Mouse (Mus musculus): ENCODE results near the gene Hspa2. TPM values are rescaled to one million over a fixed set of nuclear protein-coding genes. Genes with fewer than 3 reads are reported as not detected.

The Hspa2 gene
- polyA plus RNA-seq, 1 experiment from 2014 or later = 5.2 TPM

DNA sequence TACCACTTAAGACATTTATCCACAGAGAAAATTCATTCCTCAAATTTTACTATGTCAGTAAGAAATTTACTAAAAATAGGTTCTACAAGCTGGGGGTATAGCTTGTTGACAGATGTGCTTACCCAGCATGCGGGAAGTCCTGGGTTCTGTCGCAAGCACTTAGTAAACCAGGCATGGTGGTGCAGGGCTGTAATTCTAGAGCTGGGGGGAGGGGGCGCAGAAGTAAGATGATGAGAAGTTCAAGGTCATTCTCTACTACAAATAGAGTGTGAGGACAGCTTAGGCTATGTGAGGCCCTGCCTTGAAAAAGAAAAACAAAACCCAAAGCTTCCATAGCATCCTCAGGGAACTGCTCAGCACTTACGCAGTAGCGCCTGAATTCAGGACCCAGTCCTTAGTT, 25.4 kb upstream of the Hspa2 start:
- no peak overlapping the region for H3K9ac ChIP-seq (replicated peaks)
- H3K27ac ChIP-seq = no peak overlapping the region
- no peak overlapping the region for H3K4me2 ChIP-seq
- no peak overlapping the region for H3K4me3 ChIP-seq (replicated peaks)
- H3K9me3 ChIP-seq = no peaks in the 10 kb centered on the region
- H3K36me3 ChIP-seq = 0 out of 2 replicates have a peak, but pooled peaks cover 4% of the 10 kb centered on the region
- H3K27me3 ChIP-seq = no peaks in the 10 kb centered on the region
- ATAC-seq (ENCODE audit: insufficient number of reproducible peaks, insufficient read depth, low FRiP score, low TSS enrichment, low read depth) = no peak
- peaks cover 13% of the 10 kb centered on the region for H3K4me1 ChIP-seq (replicated peaks)
- WGBS = 82% methylated on average over 5 of the region's 5 CpGs

DNA sequence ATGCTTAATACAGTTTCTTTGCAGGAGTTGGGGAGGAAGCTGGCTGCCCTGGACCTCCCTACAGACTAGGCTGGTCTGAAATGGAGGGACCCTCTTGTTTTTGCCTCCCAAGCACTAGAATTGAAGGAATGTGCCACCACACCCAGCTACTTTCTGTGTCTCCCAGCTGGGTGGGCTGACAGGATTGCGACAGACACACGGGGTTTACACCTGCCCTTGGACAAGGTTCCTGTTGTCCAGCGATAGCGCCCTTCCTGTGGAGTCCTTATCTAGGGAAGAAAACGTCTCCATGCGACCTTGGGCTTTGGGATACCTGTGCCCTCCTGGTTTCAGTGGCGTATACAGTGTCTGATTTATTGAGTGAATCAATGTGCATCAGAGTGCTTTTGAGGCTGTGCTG, 23.8 kb upstream of the Hspa2 start:
- H3K4me1 ChIP-seq (replicated peaks) = 0 out of 2 replicates have a peak, but pooled peaks cover 2% of the 10 kb centered on the region
- WGBS = 88% methylated on average over 7 of the region's 7 CpGs
- no peak for ATAC-seq (ENCODE audit: insufficient number of reproducible peaks, insufficient read depth, low FRiP score, low TSS enrichment, low read depth)
- H3K4me3 ChIP-seq (replicated peaks) = no peak overlapping the region
- no peak overlapping the region for H3K4me2 ChIP-seq
- peaks cover 13% of the 10 kb centered on the region for H3K36me3 ChIP-seq
- H3K27me3 ChIP-seq = no peaks in the 10 kb centered on the region
- no peaks in the 10 kb centered on the region for H3K9me3 ChIP-seq
- H3K9ac ChIP-seq (replicated peaks) = no peak overlapping the region
- H3K27ac ChIP-seq = no peak overlapping the region

GRCm38 (mm10) chr12:76385342-76385741, 18.6 kb upstream of the Hspa2 start:
- H3K4me1 ChIP-seq (replicated peaks) = no peaks in the 10 kb centered on the region
- 94% methylated on average over 8 of the region's 8 CpGs for WGBS
- H3K4me3 ChIP-seq (replicated peaks) = no peak overlapping the region
- no peaks in the 10 kb centered on the region for H3K27me3 ChIP-seq
- H3K36me3 ChIP-seq = peaks cover 50% of the 10 kb centered on the region
- no peak overlapping the region for H3K4me2 ChIP-seq
- no peak for ATAC-seq (ENCODE audit: insufficient number of reproducible peaks, insufficient read depth, low FRiP score, low TSS enrichment, low read depth)
- H3K9me3 ChIP-seq = no peaks in the 10 kb centered on the region
- H3K27ac ChIP-seq = no peak overlapping the region
- no peak overlapping the region for H3K9ac ChIP-seq (replicated peaks)

DNA sequence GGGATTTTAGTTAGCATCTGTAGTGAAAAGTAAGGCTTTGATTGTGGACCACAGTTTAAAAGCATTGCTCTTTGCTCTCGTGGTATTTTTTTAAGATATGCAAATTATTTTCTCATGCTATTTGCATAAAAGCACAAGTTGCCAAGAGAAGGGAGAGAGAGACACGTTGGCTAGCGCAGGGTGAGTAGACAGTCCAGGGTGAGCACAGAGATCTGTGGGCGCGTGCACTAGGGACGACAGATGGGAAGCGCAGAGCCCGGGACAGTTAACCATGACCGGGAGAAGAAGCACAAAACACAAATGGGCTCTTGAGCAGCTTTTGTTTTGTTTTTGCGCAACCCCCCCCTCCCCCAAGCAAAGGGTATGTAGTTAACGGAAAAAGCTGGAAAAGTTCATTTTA, 15.2 kb upstream of the Hspa2 start:
- Histone ChIP-seq H3K9me3 (no peaks in the 10 kb centered on the region), H3K36me3 (peaks cover 53% of the 10 kb centered on the region), H3K4me1 (replicated peaks) (no peaks in the 10 kb centered on the region), H3K4me2 (no peak overlapping the region), H3K27ac (no peak overlapping the region), H3K9ac (replicated peaks) (no peak overlapping the region), H3K4me3 (replicated peaks) (no peak overlapping the region), H3K27me3 (no peaks in the 10 kb centered on the region)
- no peak for ATAC-seq (ENCODE audit: insufficient number of reproducible peaks, insufficient read depth, low FRiP score, low TSS enrichment, low read depth)
- WGBS = 90% methylated on average over 11 of the region's 11 CpGs

DNA sequence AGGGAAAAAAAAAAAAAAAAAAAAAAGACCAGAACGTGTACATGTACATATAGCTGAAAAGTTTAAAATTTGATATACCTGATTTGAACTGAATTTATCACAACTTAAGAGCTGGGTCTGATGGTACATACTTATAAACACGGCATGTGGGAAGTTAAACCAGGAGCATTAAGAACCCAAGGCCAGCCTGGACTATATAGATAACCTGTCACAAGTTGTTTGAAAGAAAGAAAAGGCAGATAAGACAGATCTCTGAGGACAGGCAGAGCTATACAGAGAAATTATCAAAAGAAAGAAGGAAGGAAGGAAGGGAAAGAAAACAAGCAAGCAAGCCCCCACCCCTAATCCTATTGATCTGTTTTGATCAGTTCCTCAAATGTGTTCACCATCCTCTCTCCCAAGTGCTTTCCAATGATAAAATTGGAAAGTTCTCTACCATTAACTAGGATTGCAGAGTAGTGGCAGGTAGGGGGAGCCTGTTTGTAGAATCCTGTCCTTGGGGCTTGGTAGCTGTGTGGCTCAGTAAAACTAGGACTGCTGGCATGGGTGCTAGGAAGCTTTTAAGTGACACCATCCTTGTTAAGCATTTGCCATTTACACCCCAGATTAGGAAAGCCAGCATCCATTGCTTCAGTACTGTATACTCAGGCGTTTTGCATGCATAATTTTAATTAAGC, 12.2 kb upstream of the Hspa2 start:
- Histone ChIP-seq H3K4me3 (replicated peaks) (no peak overlapping the region), H3K9me3 (no peaks in the 10 kb centered on the region), H3K9ac (replicated peaks) (no peak overlapping the region), H3K4me1 (replicated peaks) (no peaks in the 10 kb centered on the region), H3K27ac (no peak overlapping the region), H3K27me3 (no peaks in the 10 kb centered on the region), H3K4me2 (no peak overlapping the region), H3K36me3 (peaks cover 29% of the 10 kb centered on the region)
- no peak for ATAC-seq (ENCODE audit: insufficient number of reproducible peaks, insufficient read depth, low FRiP score, low TSS enrichment, low read depth)
- WGBS = 74% methylated on average over 3 of the region's 3 CpGs

- 80% methylated on average over 5 of the region's 5 CpGs for WGBS
- H3K4me1 ChIP-seq (replicated peaks) = no peaks in the 10 kb centered on the region
- ATAC-seq (ENCODE audit: insufficient number of reproducible peaks, insufficient read depth, low FRiP score, low TSS enrichment, low read depth) = no peak
Measured at GRCm38 (mm10) chr12:76392979-76393378, 11.0 kb upstream of the Hspa2 start.

GRCm38 (mm10) chr12:76397281-76397680, 6.7 kb upstream of the Hspa2 start:
- H3K4me2 ChIP-seq = no peak overlapping the region
- no peak overlapping the region for H3K4me3 ChIP-seq (replicated peaks)
- peaks cover 3% of the 10 kb centered on the region for H3K27me3 ChIP-seq
- no peak overlapping the region for H3K27ac ChIP-seq
- H3K9ac ChIP-seq (replicated peaks) = no peak overlapping the region
- 88% methylated on average over 5 of the region's 5 CpGs for WGBS
- no peaks in the 10 kb centered on the region for H3K36me3 ChIP-seq
- H3K4me1 ChIP-seq (replicated peaks) = no peaks in the 10 kb centered on the region
- H3K9me3 ChIP-seq = no peaks in the 10 kb centered on the region
- ATAC-seq (ENCODE audit: insufficient number of reproducible peaks, insufficient read depth, low FRiP score, low TSS enrichment, low read depth) = no peak

More at GRCm38 (mm10) chr12:76392979-76393378, 11.0 kb upstream of the Hspa2 start:
- H3K9ac ChIP-seq (replicated peaks) = no peak overlapping the region
- peaks cover 23% of the 10 kb centered on the region for H3K36me3 ChIP-seq
- H3K9me3 ChIP-seq = no peaks in the 10 kb centered on the region
- no peak overlapping the region for H3K4me3 ChIP-seq (replicated peaks)
- no peaks in the 10 kb centered on the region for H3K27me3 ChIP-seq
- no peak overlapping the region for H3K4me2 ChIP-seq
- H3K27ac ChIP-seq = no peak overlapping the region

- ATAC-seq (ENCODE audit: insufficient number of reproducible peaks, insufficient read depth, low FRiP score, low TSS enrichment, low read depth) = no peak
- Histone ChIP-seq H3K9me3 (no peaks in the 10 kb centered on the region), H3K4me3 (replicated peaks) (no peak overlapping the region), H3K36me3 (no peaks in the 10 kb centered on the region), H3K4me1 (replicated peaks) (peaks cover 18% of the 10 kb centered on the region), H3K9ac (replicated peaks) (no peak overlapping the region), H3K4me2 (no peak overlapping the region), H3K27ac (no peak overlapping the region), H3K27me3 (peaks cover 29% of the 10 kb centered on the region)
- WGBS = 63% methylated on average over 3 of the region's 3 CpGs
Measured at GRCm38 (mm10) chr12:76401674-76402073, 2.3 kb upstream of the Hspa2 start.

DNA sequence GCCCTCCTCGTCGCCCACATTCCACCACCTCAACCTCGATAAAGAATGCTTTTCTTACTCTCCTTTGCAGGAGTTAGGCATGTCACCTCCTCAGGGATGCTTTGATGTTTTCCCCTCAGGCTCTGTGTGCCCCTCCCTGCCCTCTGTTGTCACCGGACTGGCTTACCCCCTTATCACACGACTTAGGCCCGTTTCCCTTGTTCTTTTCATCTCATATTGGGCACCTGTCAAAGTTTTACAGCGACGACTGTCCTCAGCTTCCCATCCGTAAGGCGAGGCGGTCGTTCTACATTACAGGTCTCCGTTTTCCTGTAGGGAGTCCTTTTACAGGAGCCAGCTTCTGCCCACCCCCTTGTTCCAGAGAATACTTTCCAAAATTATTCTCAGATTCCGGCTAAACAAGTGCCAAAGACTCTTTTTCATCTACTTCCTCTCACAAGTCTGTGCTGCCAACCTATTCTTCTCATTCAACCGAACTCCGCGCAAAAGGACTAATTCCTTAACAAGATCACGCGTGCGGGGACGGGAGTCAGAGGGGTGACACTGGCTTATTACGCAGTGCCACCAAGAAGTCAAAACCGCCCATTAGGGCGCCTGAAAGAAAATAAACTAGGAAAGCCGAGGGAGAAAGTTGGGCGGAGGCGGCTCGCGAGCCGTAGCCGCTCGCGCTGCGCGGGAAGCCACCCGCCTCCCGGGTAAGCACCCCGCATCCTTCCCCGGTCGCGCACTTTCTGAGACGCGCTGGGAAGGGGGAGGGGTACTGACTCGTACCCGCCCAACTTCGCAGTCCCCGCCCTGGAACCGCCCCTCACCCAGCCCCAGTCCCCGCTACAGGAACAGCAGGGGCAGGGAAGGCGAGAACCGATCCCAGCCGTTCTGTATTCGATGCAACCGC, 738 bp upstream of the Hspa2 start:
- H3K27me3 ChIP-seq = peaks cover 40% of the 10 kb centered on the region
- H3K4me1 ChIP-seq (replicated peaks) = peaks cover 23% of the 10 kb centered on the region
- H3K27ac ChIP-seq = peak overlapping the region; percentile 92
- H3K9ac ChIP-seq (replicated peaks) = peak overlapping the region; percentile 67
- no peaks in the 10 kb centered on the region for H3K36me3 ChIP-seq
- H3K4me3 ChIP-seq (replicated peaks) = peak overlapping the region; percentile 65
- H3K9me3 ChIP-seq = no peaks in the 10 kb centered on the region
- WGBS = under 1% methylated on average over 51 of the region's 54 CpGs
- peak overlapping the region; percentile 84 for H3K4me2 ChIP-seq
- ATAC-seq (ENCODE audit: insufficient number of reproducible peaks, insufficient read depth, low FRiP score, low TSS enrichment, low read depth) = peak; percentile 90

- Histone ChIP-seq H3K4me2 (peak overlapping the region; percentile 84), H3K27ac (no peak overlapping the region), H3K9ac (replicated peaks) (no peak overlapping the region), H3K9me3 (no peaks in the 10 kb centered on the region), H3K4me1 (replicated peaks) (peaks cover 29% of the 10 kb centered on the region), H3K4me3 (replicated peaks) (peak overlapping the region; percentile 65), H3K36me3 (no peaks in the 10 kb centered on the region), H3K27me3 (peaks cover 40% of the 10 kb centered on the region)
- 6% methylated on average over 20 of the region's 20 CpGs for WGBS
- no peak for ATAC-seq (ENCODE audit: insufficient number of reproducible peaks, insufficient read depth, low FRiP score, low TSS enrichment, low read depth)
Measured at GRCm38 (mm10) chr12:76404836-76405182, 833 bp downstream of the Hspa2 start.

DNA sequence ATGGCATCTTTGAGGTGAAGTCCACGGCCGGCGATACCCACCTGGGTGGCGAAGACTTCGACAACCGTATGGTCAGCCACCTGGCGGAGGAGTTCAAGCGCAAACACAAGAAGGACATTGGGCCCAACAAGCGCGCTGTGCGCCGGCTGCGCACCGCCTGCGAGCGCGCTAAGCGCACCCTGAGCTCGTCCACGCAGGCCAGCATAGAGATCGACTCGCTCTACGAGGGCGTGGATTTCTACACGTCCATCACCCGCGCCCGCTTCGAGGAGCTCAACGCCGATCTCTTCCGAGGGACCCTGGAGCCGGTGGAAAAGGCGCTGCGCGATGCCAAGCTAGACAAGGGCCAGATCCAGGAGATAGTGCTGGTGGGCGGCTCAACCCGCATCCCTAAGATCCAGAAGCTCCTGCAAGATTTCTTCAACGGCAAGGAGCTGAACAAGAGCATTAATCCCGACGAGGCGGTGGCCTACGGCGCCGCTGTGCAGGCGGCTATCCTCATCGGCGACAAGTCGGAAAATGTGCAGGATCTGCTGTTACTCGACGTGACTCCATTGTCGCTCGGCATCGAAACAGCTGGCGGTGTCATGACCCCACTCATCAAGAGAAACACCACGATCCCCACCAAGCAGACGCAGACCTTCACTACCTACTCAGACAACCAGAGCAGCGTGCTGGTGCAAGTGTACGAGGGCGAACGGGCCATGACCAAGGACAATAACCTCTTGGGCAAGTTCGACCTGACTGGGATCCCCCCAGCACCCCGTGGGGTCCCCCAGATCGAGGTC, 1.4 kb downstream of the Hspa2 start:
- peak overlapping the region; percentile 65 for H3K4me3 ChIP-seq (replicated peaks)
- H3K27me3 ChIP-seq = peaks cover 40% of the 10 kb centered on the region
- no peak for ATAC-seq (ENCODE audit: insufficient number of reproducible peaks, insufficient read depth, low FRiP score, low TSS enrichment, low read depth)
- peak overlapping the region; percentile 84 for H3K4me2 ChIP-seq
- H3K36me3 ChIP-seq = no peaks in the 10 kb centered on the region
- WGBS = 3% methylated on average over 64 of the region's 64 CpGs
- no peaks in the 10 kb centered on the region for H3K9me3 ChIP-seq
- no peak overlapping the region for H3K27ac ChIP-seq
- peaks cover 29% of the 10 kb centered on the region for H3K4me1 ChIP-seq (replicated peaks)
- H3K9ac ChIP-seq (replicated peaks) = no peak overlapping the region
